Mouse (Mus musculus) midbrain, embryonic 15.5 days (tissue): ENCODE measurements at regions not wholly inside any gene's neighbourhood (a gene's known extent, or its start where the extent isn't known, plus 50 kb on each side); places are given as distances from the start of the nearest gene placed in this dataset.

Source experiments
- ATAC-seq: fragments of 200-750 bp; cut with Nextera tagmentation; replicated peaks from 2 replicates; pipeline ENCODE4 v1.8.0; 2017; ENCODE audit warnings: moderate TSS enrichment
- H3K27ac ChIP-seq: fragments of 300-500 bp; sonication (generic); 2 replicates; pipeline ENCODE4 v1.5.1; 2015; ENCODE audit warnings: mild to moderate bottlenecking, inconsistent platforms
- H3K27me3 ChIP-seq: fragments of 300-500 bp; sonication (generic); replicated peaks from 2 replicates; pipeline ENCODE4 v1.6.1; 2015; ENCODE audit warnings: inconsistent platforms
- H3K36me3 ChIP-seq: fragments of 300-500 bp; sonication (generic); replicated peaks from 2 replicates; pipeline ENCODE4 v1.6.1; 2015; ENCODE audit warnings: inconsistent platforms
- H3K4me1 ChIP-seq: fragments of 300-500 bp; sonication (generic); 2 replicates; pipeline ENCODE4 v1.6.1; 2015; ENCODE audit warnings: inconsistent platforms
- H3K4me2 ChIP-seq: fragments of 300-500 bp; sonication (generic); 2 replicates; pipeline ENCODE4 v1.6.1; 2015; ENCODE audit warnings: inconsistent platforms, mild to moderate bottlenecking, moderate library complexity
- H3K4me3 ChIP-seq: fragments of 300-500 bp; sonication (generic); 2 replicates; pipeline ENCODE4 v1.5.1; 2015; ENCODE audit warnings: mild to moderate bottlenecking, inconsistent platforms
- H3K9ac ChIP-seq: fragments of 300-500 bp; sonication (generic); 2 replicates; pipeline ENCODE4 v1.6.1; 2015; ENCODE audit warnings: mild to moderate bottlenecking, inconsistent platforms
- H3K9me3 ChIP-seq: fragments of 300-500 bp; sonication (generic); 2 replicates; pipeline ENCODE4 v1.6.1; 2016; ENCODE audit warnings: inconsistent platforms
- WGBS: fragments of 180-500 bp; shearing (Covaris S2); methylation state at CpG from one replicate; pipeline ENCODE4 v1.1.7; 2015; ENCODE audit warnings: mixed read lengths; 5-methylcytosine and 5-hydroxymethylcytosine counted together

GRCm38 (mm10) chr10:31009955-31010254 lies 167.3 kb upstream of the Hey2 start:
- Histone ChIP-seq H3K4me3 (no peak overlapping the region), H3K27me3 (no peaks in the 10 kb centered on the region), H3K4me1 (no peaks in the 10 kb centered on the region), H3K27ac (no peak overlapping the region), H3K4me2 (no peak overlapping the region), H3K9me3 (no peaks in the 10 kb centered on the region), H3K36me3 (no peaks in the 10 kb centered on the region), H3K9ac (no peak overlapping the region)
- 77% methylated on average over 1 of the region's 1 CpGs for WGBS
- ATAC-seq, result no peak

GRCm38 (mm10) chr10:31009128-31009954 lies 166.7 kb upstream of the Hey2 start:
- Histone ChIP-seq H3K27me3 (no peaks in the 10 kb centered on the region), H3K9me3 (no peaks in the 10 kb centered on the region), H3K4me2 (no peak overlapping the region), H3K9ac (no peak overlapping the region), H3K27ac (no peak overlapping the region), H3K4me3 (no peak overlapping the region), H3K4me1 (no peaks in the 10 kb centered on the region), H3K36me3 (no peaks in the 10 kb centered on the region)
- WGBS, result 81% methylated on average over 5 of the region's 5 CpGs
- no peak for ATAC-seq

GRCm38 (mm10) chr10:30998163-30998944 lies 155.8 kb upstream of the Hey2 start:
- 69% methylated on average over 12 of the region's 12 CpGs for WGBS
- no peaks in the 10 kb centered on the region for H3K4me1 ChIP-seq
- no peak overlapping the region for H3K4me2 ChIP-seq
- no peak for ATAC-seq
- no peak overlapping the region for H3K4me3 ChIP-seq
- no peak overlapping the region for H3K27ac ChIP-seq
- H3K9me3 ChIP-seq, result no peaks in the 10 kb centered on the region
- H3K27me3 ChIP-seq, result no peaks in the 10 kb centered on the region
- H3K9ac ChIP-seq, result no peak overlapping the region
- no peaks in the 10 kb centered on the region for H3K36me3 ChIP-seq

GRCm38 (mm10) chr10:30992167-30992566 lies 149.6 kb upstream of the Hey2 start:
- Histone ChIP-seq H3K9me3 (no peaks in the 10 kb centered on the region), H3K36me3 (no peaks in the 10 kb centered on the region), H3K9ac (no peak overlapping the region), H3K27ac (no peak overlapping the region), H3K27me3 (no peaks in the 10 kb centered on the region), H3K4me2 (no peak overlapping the region), H3K4me1 (no peaks in the 10 kb centered on the region), H3K4me3 (no peak overlapping the region)
- ATAC-seq, result no peak
- WGBS, result 86% methylated on average over 3 of the region's 3 CpGs

DNA sequence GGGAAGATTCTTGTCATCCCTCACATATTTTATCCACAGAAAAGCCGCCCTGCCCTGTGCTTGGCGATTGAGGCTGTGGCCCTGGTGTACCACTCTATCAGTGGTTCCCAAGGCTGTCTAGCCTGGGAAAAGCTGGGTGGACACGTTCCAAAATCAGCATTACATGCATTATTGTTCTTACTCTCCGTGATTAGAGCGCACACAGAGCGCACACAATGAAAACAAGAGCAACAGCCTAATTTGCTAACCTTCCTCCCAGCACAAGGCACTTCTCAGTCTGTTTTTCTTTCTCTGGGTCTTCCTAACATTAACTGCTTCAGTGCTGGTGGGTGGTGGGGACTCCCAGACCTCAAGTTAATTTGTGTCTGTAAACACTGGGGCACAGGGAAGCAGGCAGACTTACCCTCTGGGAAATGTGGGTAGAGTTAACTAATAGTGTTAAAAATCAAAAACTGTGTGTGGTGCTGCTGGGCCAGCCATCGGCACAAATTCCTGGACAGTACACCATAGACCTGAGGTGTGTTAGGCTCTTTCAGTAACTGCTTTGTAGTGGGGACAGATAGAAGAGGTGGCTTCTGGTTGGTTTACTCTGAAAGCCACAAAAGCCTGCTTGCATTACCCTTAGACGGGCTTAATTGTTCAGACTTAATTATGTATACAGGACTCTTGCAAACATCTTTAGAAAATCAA lies 137.8 kb upstream of the Hey2 start:
- H3K27ac ChIP-seq, result no peak overlapping the region
- H3K4me3 ChIP-seq, result peak overlapping the region; percentile 20
- no peaks in the 10 kb centered on the region for H3K36me3 ChIP-seq
- 6% methylated on average over 8 of the region's 8 CpGs for WGBS
- no peaks in the 10 kb centered on the region for H3K9me3 ChIP-seq
- peak; percentile 82 for ATAC-seq
- peaks cover 8% of the 10 kb centered on the region for H3K4me1 ChIP-seq
- no peak overlapping the region for H3K9ac ChIP-seq
- no peaks in the 10 kb centered on the region for H3K27me3 ChIP-seq
- peak overlapping the region; percentile 45 for H3K4me2 ChIP-seq

- peak; percentile 75; the same call in 1 of the 2 replicates for ATAC-seq
Measured at GRCm38 (mm10) chr10:30979766-30980165, 137.2 kb upstream of the Hey2 start.

GRCm38 (mm10) chr10:30966176-30966575 lies 123.6 kb upstream of the Hey2 start:
- Histone ChIP-seq H3K4me2 (no peak overlapping the region), H3K9ac (no peak overlapping the region), H3K4me3 (no peak overlapping the region), H3K9me3 (no peaks in the 10 kb centered on the region; the same call in 1 of the 2 replicates), H3K27ac (no peak overlapping the region), H3K4me1 (no peaks in the 10 kb centered on the region), H3K36me3 (no peaks in the 10 kb centered on the region), H3K27me3 (no peaks in the 10 kb centered on the region)
- WGBS, result 100% methylated on average over 1 of the region's 1 CpGs
- ATAC-seq, result no peak

More at GRCm38 (mm10) chr10:30979766-30980165, 137.2 kb upstream of the Hey2 start:
- Histone ChIP-seq H3K27ac (no peak overlapping the region), H3K27me3 (no peaks in the 10 kb centered on the region), H3K9ac (no peak overlapping the region), H3K4me3 (peak overlapping the region; percentile 20), H3K36me3 (no peaks in the 10 kb centered on the region), H3K4me1 (peaks cover 8% of the 10 kb centered on the region), H3K4me2 (peak overlapping the region; percentile 45), H3K9me3 (no peaks in the 10 kb centered on the region)
- 16% methylated on average over 3 of the region's 3 CpGs for WGBS

- no peaks in the 10 kb centered on the region for H3K9me3 ChIP-seq
- H3K9ac ChIP-seq, result no peak overlapping the region
- H3K36me3 ChIP-seq, result no peaks in the 10 kb centered on the region
- no peak overlapping the region for H3K4me2 ChIP-seq
- H3K4me1 ChIP-seq, result no peaks in the 10 kb centered on the region
- ATAC-seq, result no peak
- H3K4me3 ChIP-seq, result no peak overlapping the region
- H3K27me3 ChIP-seq, result no peaks in the 10 kb centered on the region
- WGBS, result 78% methylated on average over 3 of the region's 3 CpGs
- no peak overlapping the region for H3K27ac ChIP-seq
Measured at GRCm38 (mm10) chr10:30953825-30954224, 111.2 kb upstream of the Hey2 start.

DNA sequence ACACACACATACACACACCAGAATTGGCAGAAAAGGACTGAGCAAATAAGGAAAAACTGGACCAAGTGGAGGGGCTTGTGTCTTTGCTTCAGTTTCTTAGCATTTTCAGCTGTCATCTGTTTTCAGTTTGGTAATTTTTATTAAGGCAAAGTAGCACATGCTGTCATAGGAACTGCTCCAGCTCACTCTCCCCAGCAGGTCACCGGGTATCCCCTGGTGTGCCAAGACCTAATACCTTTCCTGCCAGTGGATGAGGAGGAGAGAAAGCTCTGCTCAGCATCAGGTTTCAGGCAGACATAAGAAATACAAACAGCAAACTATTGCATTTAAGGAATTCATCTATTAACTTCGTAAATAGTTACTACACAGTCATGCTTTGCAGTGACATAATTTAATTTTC lies 109.8 kb upstream of the Hey2 start:
- Histone ChIP-seq H3K4me1 (no peaks in the 10 kb centered on the region), H3K36me3 (no peaks in the 10 kb centered on the region), H3K9ac (no peak overlapping the region), H3K9me3 (no peaks in the 10 kb centered on the region), H3K4me2 (no peak overlapping the region), H3K27me3 (no peaks in the 10 kb centered on the region), H3K27ac (no peak overlapping the region), H3K4me3 (no peak overlapping the region)
- WGBS, result 61% methylated on average over 2 of the region's 2 CpGs
- ATAC-seq, result no peak

DNA sequence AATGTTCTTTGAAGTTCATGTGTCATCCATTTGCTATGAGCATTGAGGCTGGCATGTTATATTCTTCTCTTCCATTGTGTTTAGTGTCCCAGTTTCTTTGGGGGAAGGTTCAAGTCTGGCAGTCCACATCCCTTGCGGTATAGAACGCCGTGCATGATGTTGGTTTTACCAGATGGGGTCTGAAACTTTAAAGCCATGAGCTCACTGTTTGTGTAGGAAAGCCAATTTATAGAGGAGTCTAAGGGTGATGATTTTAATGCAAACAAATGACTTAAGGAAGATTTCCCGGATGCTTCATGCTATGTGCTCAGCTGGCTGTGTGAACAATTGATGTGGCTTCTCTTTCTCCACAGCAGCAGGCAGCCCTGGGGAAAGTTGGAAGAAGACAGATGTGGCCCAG lies 104.0 kb upstream of the Hey2 start:
- Histone ChIP-seq H3K27me3 (no peaks in the 10 kb centered on the region), H3K4me1 (no peaks in the 10 kb centered on the region), H3K9me3 (no peaks in the 10 kb centered on the region), H3K27ac (no peak overlapping the region), H3K4me3 (no peak overlapping the region), H3K36me3 (no peaks in the 10 kb centered on the region), H3K4me2 (no peak overlapping the region), H3K9ac (no peak overlapping the region)
- WGBS, result 85% methylated on average over 4 of the region's 4 CpGs
- ATAC-seq, result no peak

DNA sequence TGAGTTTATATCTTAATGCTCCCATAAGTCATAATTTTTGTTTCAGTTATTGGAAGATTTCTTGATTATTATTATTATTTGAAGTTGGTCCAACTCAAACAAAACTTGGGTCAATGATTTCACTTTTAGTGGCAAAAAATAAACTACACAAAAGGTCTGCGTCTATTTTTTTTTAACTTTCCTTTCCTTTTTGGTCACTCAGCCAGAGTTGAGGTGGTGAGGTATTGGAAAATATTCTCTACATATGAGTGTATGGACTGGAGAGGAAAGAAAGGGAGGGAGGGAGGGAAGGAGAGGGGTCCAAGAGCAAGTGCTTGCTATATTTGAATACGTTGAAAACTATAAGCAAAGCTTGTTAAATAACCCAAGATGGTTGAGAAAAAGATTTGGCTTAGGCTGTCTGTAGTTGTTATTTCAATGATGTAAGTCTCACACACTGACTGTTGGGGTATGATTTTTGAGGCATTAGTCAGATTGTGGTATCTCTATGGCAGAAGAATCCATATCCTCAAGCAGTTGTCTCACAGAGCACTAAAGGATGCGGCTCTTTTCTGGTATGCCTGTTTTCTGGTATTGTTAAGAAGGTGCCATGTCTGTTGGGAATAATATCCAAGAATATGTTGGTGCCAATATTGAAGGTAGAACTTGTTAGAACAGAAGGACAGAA lies 75.9 kb upstream of the Hey2 start:
- no peak for ATAC-seq
- no peak overlapping the region for H3K4me2 ChIP-seq
- H3K36me3 ChIP-seq, result no peaks in the 10 kb centered on the region
- H3K27me3 ChIP-seq, result no peaks in the 10 kb centered on the region
- no peak overlapping the region for H3K4me3 ChIP-seq
- no peak overlapping the region for H3K27ac ChIP-seq
- H3K9ac ChIP-seq, result no peak overlapping the region
- H3K9me3 ChIP-seq, result no peaks in the 10 kb centered on the region
- H3K4me1 ChIP-seq, result no peaks in the 10 kb centered on the region
- WGBS, result 88% methylated on average over 3 of the region's 3 CpGs

GRCm38 (mm10) chr10:30893771-30894170 lies 51.2 kb upstream of the Hey2 start:
- WGBS, result 55% methylated on average over 3 of the region's 3 CpGs

More at GRCm38 (mm10) chr10:30893771-30894170, 51.2 kb upstream of the Hey2 start:
- no peak for ATAC-seq
- no peak overlapping the region for H3K4me2 ChIP-seq
- H3K27ac ChIP-seq, result no peak overlapping the region
- no peaks in the 10 kb centered on the region for H3K9me3 ChIP-seq
- H3K4me1 ChIP-seq, result no peaks in the 10 kb centered on the region
- no peaks in the 10 kb centered on the region for H3K27me3 ChIP-seq
- no peak overlapping the region for H3K9ac ChIP-seq
- no peaks in the 10 kb centered on the region for H3K36me3 ChIP-seq
- no peak overlapping the region for H3K4me3 ChIP-seq
